Mouse (Mus musculus) forebrain, embryonic 13.5 days (tissue): Measurements from ENCODE around the gene Pkp1. TPM values are rescaled to one million over a fixed set of nuclear protein-coding genes. Genes with fewer than 3 reads are reported as not detected.
A peak's percentile ranks its signal among the peaks of the same experiment; 100 is the strongest.

ENCODE experiments used
- ATAC-seq: fragments of 200-750 bp; cut with Nextera tagmentation; 2 replicates; pipeline ENCODE4 v1.8.0; 2017
- H3K27ac ChIP-seq: fragments of 300-500 bp; sonication (generic); 2 replicates; pipeline ENCODE4 v1.5.1; 2015; ENCODE audit warnings: inconsistent platforms, mild to moderate bottlenecking, moderate library complexity
- H3K27me3 ChIP-seq: fragments of 300-500 bp; sonication (generic); 2 replicates; pipeline ENCODE4 v1.6.1; 2015; ENCODE audit warnings: mild to moderate bottlenecking, inconsistent platforms
- H3K36me3 ChIP-seq: fragments of 300-500 bp; sonication (generic); 2 replicates; pipeline ENCODE4 v1.6.1; 2015; ENCODE audit warnings: mild to moderate bottlenecking, inconsistent platforms; ENCODE audit not compliant: poor library complexity, severe bottlenecking
- H3K4me1 ChIP-seq: fragments of 300-500 bp; sonication (generic); 2 replicates; pipeline ENCODE4 v1.6.1; 2015; ENCODE audit warnings: inconsistent platforms
- H3K4me2 ChIP-seq: fragments of 300-500 bp; sonication (generic); 2 replicates; pipeline ENCODE4 v1.6.1; 2015; ENCODE audit warnings: inconsistent platforms, mild to moderate bottlenecking, moderate library complexity
- H3K4me3 ChIP-seq: fragments of 300-500 bp; sonication (generic); 2 replicates; pipeline ENCODE4 v1.5.1; 2015; ENCODE audit warnings: mild to moderate bottlenecking, inconsistent platforms
- H3K9ac ChIP-seq: fragments of 300-500 bp; sonication (generic); 2 replicates; pipeline ENCODE4 v1.6.1; 2015; ENCODE audit warnings: mild to moderate bottlenecking, inconsistent platforms
- H3K9me3 ChIP-seq: fragments of 300-500 bp; sonication (generic); replicated peaks from 2 replicates; pipeline ENCODE4 v1.6.1; 2016; ENCODE audit warnings: inconsistent platforms
- WGBS: fragments of 180-500 bp; shearing (Covaris S2); methylation state at CpG from one replicate; pipeline ENCODE4 v1.1.7; 2015; 5-methylcytosine and 5-hydroxymethylcytosine counted together
- polyA plus RNA-seq: library from polyadenylated mRNA; unstranded; fragments of >200 nt; fragmentation: Nextera tagmentation; extraction: Ambion mirVana; gene quantifications from 2 replicates; pipeline ENCODE4 v1.2.1, GENCODE M21; 2015

The Pkp1 gene
- polyA plus RNA-seq, 1 experiment from 2014 or later, result not detected

DNA sequence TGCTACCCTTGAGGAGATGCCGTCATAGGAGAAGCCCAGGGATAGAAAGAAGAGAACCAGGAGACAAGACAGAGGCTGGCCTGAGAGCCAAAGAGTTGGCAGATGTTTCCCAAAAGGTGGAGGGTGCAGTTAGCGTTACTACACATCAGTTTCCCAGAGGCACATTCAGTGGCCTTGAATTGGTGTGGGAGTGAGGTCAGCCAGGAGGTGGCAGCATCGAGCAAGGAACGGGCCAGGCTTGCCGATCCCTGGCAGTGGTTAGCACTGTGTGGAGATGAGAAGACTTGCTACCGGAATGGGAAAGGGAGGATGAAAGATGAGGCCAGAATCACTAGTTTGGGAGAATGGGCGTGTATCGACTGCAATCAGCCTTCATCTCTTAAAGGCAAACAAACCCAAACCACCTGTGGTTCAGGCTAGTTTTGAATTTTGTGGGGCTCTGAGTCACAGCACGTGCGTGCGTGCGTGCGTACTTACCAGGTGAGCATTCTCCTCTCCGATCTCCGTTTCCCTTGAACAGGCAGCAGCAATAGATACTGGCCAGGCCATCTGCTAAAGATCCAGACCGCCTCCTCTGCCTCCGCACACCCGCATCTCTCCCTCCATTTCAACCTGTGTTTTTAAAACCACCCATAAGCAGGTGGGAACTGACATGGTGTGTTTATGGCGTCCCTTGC is 53.4 kb downstream of the Pkp1 start:
- H3K27ac ChIP-seq, result no peak overlapping the region
- ATAC-seq, result peak; percentile 85
- 0 out of 2 replicates have a peak, but pooled peaks cover 4% of the 10 kb centered on the region for H3K27me3 ChIP-seq
- H3K4me1 ChIP-seq, result no peaks in the 10 kb centered on the region
- H3K9me3 ChIP-seq, result no peaks in the 10 kb centered on the region
- no peak overlapping the region for H3K9ac ChIP-seq
- no peaks in the 10 kb centered on the region for H3K36me3 ChIP-seq
- WGBS, result 48% methylated on average over 19 of the region's 19 CpGs
- H3K4me3 ChIP-seq, result no peak overlapping the region
- H3K4me2 ChIP-seq, result no peak overlapping the region

DNA sequence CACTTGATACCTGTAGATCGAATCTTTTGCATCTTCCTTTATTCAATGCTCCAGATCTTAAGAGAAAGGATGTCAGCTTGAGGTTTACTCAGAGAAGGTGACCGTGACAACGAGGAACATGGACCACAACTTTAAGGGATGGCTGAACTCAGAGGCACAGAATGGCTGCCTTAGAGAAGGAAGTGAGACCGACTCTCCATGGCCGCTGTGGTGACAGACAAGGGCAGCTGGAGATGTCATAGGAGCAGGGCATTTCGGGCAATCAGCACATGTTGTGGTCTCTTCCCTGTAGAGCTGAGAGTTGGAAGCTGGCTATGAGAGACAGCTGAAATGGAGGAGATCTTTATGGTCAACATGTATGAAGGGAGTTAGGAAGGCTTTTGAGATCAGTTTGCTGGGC is 54.2 kb downstream of the Pkp1 start:
- no peaks in the 10 kb centered on the region for H3K4me1 ChIP-seq
- no peaks in the 10 kb centered on the region for H3K9me3 ChIP-seq
- H3K36me3 ChIP-seq, result no peaks in the 10 kb centered on the region
- ATAC-seq, result no peak
- 88% methylated on average over 6 of the region's 6 CpGs for WGBS
- no peak overlapping the region for H3K27ac ChIP-seq
- H3K9ac ChIP-seq, result no peak overlapping the region
- H3K27me3 ChIP-seq, result 0 out of 2 replicates have a peak, but pooled peaks cover 4% of the 10 kb centered on the region
- no peak overlapping the region for H3K4me3 ChIP-seq
- no peak overlapping the region for H3K4me2 ChIP-seq

DNA sequence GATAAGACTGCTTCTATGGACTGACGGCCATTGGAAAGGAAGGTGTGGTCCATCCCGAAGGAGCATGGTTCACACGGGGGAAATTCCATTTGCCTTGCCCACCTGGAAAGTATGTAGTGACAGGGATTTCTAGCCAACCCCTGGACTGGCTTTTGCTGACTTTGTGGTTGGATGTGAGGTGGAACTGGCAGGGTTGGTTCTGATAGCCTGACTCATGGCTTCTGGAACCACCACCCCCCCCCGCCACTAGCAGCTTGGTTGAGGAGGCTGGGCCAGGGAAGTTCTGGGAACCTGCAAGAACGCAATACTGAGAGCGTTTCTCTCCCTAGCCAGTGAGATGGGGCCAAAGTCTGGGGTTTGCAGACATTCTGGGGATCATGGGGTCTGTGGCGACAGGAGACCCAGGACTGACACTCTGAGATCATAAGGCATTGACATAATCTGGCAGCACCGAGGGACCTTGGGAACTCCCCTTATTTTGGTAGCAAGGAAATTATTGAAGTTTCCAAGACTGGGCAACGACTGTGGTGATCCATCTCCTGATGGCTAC is 55.1 kb downstream of the Pkp1 start:
- 85% methylated on average over 9 of the region's 9 CpGs for WGBS
- no peaks in the 10 kb centered on the region for H3K36me3 ChIP-seq
- no peaks in the 10 kb centered on the region for H3K4me1 ChIP-seq
- no peak overlapping the region for H3K27ac ChIP-seq
- no peak overlapping the region for H3K4me3 ChIP-seq
- ATAC-seq, result no peak
- 0 out of 2 replicates have a peak, but pooled peaks cover 4% of the 10 kb centered on the region for H3K27me3 ChIP-seq
- H3K4me2 ChIP-seq, result no peak overlapping the region
- no peak overlapping the region for H3K9ac ChIP-seq
- H3K9me3 ChIP-seq, result no peaks in the 10 kb centered on the region

DNA sequence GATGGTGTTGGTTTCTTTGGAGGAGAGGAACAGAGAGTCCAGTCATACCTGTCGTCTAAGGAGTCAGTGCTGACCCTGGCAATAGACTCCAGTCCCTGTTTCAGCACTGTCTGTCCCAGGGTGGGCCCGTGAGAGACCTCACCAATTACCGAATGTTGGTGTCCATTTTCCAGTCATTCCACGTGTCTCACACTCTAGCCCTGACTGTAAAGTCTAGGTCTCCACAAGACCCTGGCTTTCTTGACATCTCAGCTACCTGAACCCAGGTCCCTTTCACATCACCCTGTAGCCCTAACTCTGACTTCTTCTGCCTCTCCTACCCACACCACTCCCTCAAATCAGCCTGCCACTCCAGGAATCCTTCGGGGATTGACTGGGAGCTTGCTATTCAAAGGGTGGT is 56.4 kb downstream of the Pkp1 start:
- Histone ChIP-seq H3K4me1 (no peaks in the 10 kb centered on the region), H3K27me3 (0 out of 2 replicates have a peak, but pooled peaks cover 4% of the 10 kb centered on the region), H3K9ac (no peak overlapping the region), H3K9me3 (no peaks in the 10 kb centered on the region), H3K4me2 (no peak overlapping the region), H3K27ac (no peak overlapping the region), H3K4me3 (no peak overlapping the region), H3K36me3 (no peaks in the 10 kb centered on the region)
- ATAC-seq, result no peak
- WGBS, result 80% methylated on average over 5 of the region's 5 CpGs

DNA sequence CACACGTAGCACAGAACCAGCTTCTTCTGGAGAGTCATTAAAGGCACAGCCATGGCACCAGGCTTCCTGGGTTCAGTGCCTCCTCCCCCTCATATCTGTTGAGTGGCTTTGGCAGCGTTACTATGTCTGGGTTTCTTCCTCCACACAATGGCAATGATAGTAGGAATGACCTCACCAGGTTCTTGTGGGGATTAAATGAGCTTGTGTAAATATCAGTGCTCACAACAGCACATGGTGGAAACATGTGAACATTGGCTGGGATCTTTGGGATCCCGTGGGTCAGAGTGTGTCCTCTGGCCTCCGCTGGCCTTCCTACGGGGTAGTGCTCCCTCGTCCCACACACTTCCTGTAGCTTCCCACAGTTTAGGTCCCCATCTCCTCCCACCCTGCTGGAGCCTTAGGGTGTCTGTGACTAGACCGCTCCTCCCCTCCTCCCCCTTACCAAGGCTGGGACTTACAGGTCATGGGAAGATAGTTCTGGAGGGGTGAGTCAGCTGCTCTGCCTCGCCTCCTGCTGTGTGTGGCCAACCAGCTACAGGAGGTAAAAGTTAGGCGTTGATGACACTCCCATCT is 56.9 kb downstream of the Pkp1 start:
- Histone ChIP-seq H3K27me3 (0 out of 2 replicates have a peak, but pooled peaks cover 4% of the 10 kb centered on the region), H3K36me3 (no peaks in the 10 kb centered on the region), H3K9ac (no peak overlapping the region), H3K27ac (no peak overlapping the region), H3K4me2 (no peak overlapping the region), H3K4me1 (no peaks in the 10 kb centered on the region), H3K4me3 (no peak overlapping the region), H3K9me3 (no peaks in the 10 kb centered on the region)
- 69% methylated on average over 9 of the region's 9 CpGs for WGBS
- ATAC-seq, result no peak

DNA sequence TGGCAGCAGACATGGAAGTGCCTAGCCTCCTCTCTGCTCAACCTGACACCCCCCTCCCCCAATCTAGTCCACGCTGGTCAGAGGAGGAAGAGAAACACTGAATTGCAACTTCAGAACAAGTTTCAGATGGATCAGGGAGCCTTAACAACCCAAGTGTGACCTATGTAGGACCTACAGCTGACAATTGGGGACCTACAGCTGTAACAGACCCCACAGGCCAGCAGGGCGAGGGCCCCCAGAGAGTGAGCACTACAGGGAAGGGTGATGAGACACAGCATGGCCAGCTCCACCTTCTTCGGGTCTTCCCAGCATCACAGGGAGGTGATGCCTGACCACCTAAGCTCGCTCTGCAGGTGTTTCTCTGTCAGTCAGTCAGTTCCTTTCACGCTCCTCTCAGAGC is 57.9 kb downstream of the Pkp1 start:
- no peak overlapping the region for H3K27ac ChIP-seq
- H3K27me3 ChIP-seq, result 0 out of 2 replicates have a peak, but pooled peaks cover 3% of the 10 kb centered on the region
- H3K9ac ChIP-seq, result no peak overlapping the region
- WGBS, result 66% methylated on average over 5 of the region's 5 CpGs
- H3K4me3 ChIP-seq, result no peak overlapping the region
- H3K4me1 ChIP-seq, result no peaks in the 10 kb centered on the region
- ATAC-seq, result no peak
- no peaks in the 10 kb centered on the region for H3K36me3 ChIP-seq
- no peaks in the 10 kb centered on the region for H3K9me3 ChIP-seq
- no peak overlapping the region for H3K4me2 ChIP-seq

DNA sequence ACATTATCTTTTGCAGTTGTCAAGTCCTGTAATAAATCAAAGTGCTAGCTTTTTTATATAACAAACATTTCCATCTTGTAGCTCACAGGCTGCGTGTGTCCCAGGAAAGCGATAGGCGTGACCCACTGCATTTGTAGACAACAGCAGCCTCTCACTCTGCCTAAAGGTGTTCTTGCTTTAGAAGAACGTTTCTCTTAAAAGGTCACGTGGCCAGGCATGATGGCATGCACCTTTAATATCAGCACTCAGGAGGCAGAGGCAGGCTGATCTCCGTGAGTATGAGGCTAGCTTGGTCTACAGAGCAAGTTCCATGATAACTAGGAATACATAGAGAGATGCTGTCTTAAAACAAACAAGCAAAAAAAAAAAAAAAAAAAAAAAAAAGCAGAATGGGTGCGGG is 60.5 kb downstream of the Pkp1 start:
- no peaks in the 10 kb centered on the region for H3K4me1 ChIP-seq
- H3K4me3 ChIP-seq, result no peak overlapping the region
- H3K9ac ChIP-seq, result no peak overlapping the region
- no peak for ATAC-seq
- H3K27ac ChIP-seq, result no peak overlapping the region
- no peak overlapping the region for H3K4me2 ChIP-seq
- no peaks in the 10 kb centered on the region for H3K27me3 ChIP-seq
- H3K9me3 ChIP-seq, result no peaks in the 10 kb centered on the region
- no peaks in the 10 kb centered on the region for H3K36me3 ChIP-seq
- WGBS, result 92% methylated on average over 7 of the region's 7 CpGs

DNA sequence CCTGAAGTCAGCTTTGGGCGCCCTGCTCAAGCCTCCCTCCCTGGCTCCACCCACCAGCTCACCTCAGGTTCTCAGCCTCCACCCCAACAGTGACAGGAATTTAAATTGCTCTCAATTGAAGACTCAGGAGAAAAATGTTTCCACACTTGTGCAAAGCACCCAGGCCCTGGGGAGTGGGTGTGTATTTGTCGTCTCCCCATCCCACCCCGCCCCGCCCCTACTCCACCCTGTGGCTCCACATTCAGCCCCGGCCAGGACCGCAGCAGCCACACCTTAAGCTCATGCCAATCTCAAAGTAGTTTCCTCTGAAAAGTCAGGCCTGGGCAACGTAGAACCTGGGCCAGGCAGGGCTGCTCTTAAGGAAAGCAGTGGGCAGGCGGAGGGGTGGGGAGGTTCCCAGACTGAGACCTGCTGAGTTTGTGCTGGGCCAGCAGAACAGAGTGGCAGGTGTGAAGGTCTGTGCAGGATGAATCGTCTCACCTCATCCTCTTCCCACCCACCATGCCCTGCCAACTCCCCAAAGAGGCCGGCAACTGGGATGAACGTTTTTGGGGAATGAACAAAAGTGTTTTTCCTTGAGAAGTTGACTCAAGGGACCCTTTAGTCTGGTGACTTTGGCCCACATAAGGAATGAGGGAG is 61.8 kb downstream of the Pkp1 start:
- WGBS, result 67% methylated on average over 11 of the region's 11 CpGs
- no peak for ATAC-seq

DNA sequence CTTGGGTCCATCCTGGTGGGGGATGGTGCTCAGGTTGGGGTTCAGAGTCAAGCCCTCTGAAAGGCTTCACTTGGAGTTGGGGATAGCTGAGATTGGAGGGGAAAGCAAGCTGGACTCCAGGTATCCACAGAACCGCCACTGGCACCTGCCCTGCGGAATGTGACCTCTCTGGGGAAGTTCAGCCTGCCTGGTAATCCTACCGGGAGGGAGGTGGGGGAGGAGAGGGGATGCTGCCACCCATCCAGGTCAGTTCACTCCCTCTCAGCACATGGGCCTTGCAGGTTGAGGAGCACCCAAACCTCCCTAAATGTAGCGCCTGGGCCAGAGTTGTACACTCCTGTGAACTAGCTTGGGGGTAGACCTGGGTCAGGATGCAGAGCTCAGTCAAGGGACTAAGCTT is 62.9 kb downstream of the Pkp1 start:
- no peaks in the 10 kb centered on the region for H3K36me3 ChIP-seq
- H3K27me3 ChIP-seq, result no peaks in the 10 kb centered on the region
- no peak overlapping the region for H3K4me2 ChIP-seq
- H3K9ac ChIP-seq, result no peak overlapping the region
- no peaks in the 10 kb centered on the region for H3K9me3 ChIP-seq
- ATAC-seq, result no peak
- no peak overlapping the region for H3K27ac ChIP-seq
- H3K4me3 ChIP-seq, result no peak overlapping the region
- 72% methylated on average over 4 of the region's 4 CpGs for WGBS
- H3K4me1 ChIP-seq, result peaks cover 15% of the 10 kb centered on the region

More for the DNA sequence above, 61.8 kb downstream of the Pkp1 start:
- no peaks in the 10 kb centered on the region for H3K36me3 ChIP-seq
- H3K4me3 ChIP-seq, result no peak overlapping the region
- no peak overlapping the region for H3K4me2 ChIP-seq
- no peak overlapping the region for H3K9ac ChIP-seq
- H3K4me1 ChIP-seq, result peaks cover 5% of the 10 kb centered on the region
- H3K27me3 ChIP-seq, result no peaks in the 10 kb centered on the region
- no peak overlapping the region for H3K27ac ChIP-seq
- no peaks in the 10 kb centered on the region for H3K9me3 ChIP-seq

DNA sequence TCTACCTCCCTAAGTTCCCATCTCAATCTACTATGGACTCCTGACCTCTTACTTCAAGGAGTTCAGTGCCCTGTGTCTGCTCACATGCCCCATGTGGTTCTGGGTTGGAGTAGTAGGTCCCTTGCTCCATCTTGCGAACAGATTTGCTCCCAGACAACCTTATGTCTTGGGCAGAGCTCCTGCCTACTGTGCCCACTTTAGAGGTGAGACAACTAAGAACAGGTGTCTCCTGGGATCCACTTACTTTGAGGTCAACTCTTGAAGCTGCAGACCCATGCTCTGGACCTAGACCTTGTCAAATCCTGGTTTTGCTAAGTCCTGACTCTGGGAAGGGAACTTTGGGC is 63.7 kb downstream of the Pkp1 start:
- WGBS, result 94% methylated on average over 1 of the region's 1 CpGs
- no peak overlapping the region for H3K4me3 ChIP-seq
- H3K4me1 ChIP-seq, result peaks cover 15% of the 10 kb centered on the region
- ATAC-seq, result no peak
- no peaks in the 10 kb centered on the region for H3K36me3 ChIP-seq
- H3K27me3 ChIP-seq, result no peaks in the 10 kb centered on the region
- no peak overlapping the region for H3K4me2 ChIP-seq
- H3K9me3 ChIP-seq, result no peaks in the 10 kb centered on the region
- H3K27ac ChIP-seq, result no peak overlapping the region
- H3K9ac ChIP-seq, result no peak overlapping the region

DNA sequence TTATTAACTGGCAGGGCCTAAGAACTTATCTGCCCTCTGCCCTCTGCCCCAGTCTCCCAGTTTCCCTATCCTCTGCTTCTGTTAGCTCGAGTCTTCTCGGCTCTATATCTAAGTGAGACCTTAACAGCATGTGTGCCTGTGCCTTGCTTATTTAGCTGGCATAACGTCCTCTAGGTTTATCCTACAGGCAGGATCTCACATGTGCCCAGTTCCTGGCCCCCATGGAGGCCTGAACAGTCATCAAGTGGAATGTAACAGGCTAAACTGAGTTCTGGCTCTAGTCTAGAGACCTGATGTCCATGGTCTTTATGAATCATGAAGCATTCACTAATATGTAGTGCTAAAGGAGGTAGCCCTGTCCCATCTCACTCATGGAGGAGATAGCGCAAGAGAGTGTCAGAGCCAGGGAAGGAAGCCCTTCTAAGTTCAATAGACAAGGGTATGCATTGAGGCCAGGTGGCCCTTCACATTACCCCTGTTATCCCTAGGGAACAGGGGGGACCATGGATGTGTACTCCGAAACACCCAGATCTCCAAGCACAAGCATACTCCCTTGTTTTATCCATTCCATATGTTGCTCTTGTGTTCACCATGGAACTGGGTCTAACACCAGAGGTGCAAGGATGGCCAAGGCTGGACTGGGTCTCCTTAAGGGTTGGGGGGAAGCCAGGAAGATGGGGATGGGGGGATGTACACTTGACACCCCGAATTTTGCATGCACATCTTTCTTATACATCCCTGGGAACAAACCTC is 64.2 kb downstream of the Pkp1 start:
- WGBS, result 91% methylated on average over 6 of the region's 6 CpGs
- no peak overlapping the region for H3K9ac ChIP-seq
- no peaks in the 10 kb centered on the region for H3K9me3 ChIP-seq
- peaks cover 15% of the 10 kb centered on the region for H3K4me1 ChIP-seq
- no peak overlapping the region for H3K4me3 ChIP-seq
- no peak overlapping the region for H3K27ac ChIP-seq
- no peaks in the 10 kb centered on the region for H3K36me3 ChIP-seq
- no peak overlapping the region for H3K4me2 ChIP-seq
- H3K27me3 ChIP-seq, result no peaks in the 10 kb centered on the region
- no peak for ATAC-seq

DNA sequence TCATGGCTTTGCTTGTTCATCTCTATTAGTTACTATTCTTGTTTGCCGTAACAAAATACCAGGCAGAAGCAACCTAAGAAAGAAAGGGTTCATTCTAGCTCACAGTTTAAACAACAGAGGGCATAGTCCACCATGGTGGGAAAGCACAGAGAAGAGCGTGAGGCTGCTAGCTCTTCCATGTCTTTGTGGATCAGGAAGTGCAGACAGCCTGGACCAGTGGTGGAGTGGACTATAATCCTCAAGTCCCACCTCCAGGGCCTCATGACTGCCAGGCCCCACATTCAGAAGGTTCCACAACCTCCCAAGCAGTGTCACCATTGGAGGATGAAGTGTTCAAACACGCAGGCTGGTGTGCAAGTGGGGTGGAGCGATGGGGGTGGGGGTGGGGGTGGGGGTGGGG is 65.8 kb downstream of the Pkp1 start:
- H3K4me1 ChIP-seq, result peaks cover 20% of the 10 kb centered on the region
- 96% methylated on average over 4 of the region's 4 CpGs for WGBS
- H3K9ac ChIP-seq, result no peak overlapping the region
- H3K27ac ChIP-seq, result no peak overlapping the region
- H3K4me2 ChIP-seq, result no peak overlapping the region
- H3K9me3 ChIP-seq, result no peaks in the 10 kb centered on the region
- no peaks in the 10 kb centered on the region for H3K36me3 ChIP-seq
- no peak overlapping the region for H3K4me3 ChIP-seq
- no peak for ATAC-seq
- H3K27me3 ChIP-seq, result no peaks in the 10 kb centered on the region
